Mouse (Mus musculus): ENCODE data around the gene Zmat1.
"Not testable (repeated sequence)": the region's sequence is repeated elsewhere in the genome, so short reads cannot be mapped to it uniquely, and the experiment has no call there.

The Zmat1 gene

DNA sequence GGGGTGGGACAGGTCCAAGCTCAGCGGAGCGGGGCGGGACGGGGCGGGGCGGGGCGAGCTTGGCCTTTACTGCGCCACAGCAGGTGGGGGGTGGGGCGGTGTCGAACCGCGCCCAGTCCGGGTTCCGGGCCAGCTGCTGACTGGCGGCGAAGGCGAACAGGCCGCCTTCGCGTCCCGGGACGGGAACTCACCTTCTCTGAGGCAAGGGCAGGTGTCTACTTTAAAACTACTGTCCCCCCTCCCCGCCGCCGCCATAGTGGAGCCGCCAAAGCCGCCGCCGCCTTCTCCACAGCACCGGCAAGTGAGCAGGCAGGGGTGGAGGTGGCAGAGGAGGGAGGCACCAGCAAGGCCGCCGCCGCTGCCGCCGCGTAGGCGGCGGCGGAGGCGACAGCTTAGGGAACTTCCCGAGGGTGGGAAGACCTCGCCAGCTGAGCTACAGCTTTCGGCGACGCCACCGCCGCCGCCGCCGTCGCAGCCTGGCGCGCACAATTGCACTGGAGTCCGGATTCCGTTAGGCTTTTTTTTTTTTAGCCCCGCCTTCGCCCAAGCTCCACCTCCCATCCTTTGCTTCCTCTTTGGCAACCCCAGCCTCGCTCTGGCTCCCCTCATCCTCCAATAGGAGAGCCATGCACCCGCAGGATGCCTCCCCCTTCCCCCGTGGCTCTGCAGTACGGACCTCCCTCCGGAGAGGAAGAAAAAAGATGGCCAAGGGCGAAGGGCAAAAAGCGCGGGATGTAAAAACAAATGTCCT lies at the start of gene Zmat1:
TSS of gene Zmat1 (minus strand) at position 490 of the 751 bp plus-strand sequence.
- in situ Hi-C loops (cut with MseI, MboI), result loop anchor here in 1 of 2 experiments (10.0 to 25.0 kb wide), 2 partner anchors 76 to 553 kb away; no protein-coding TSS in a partner anchor

- in situ Hi-C loops (cut with MseI, MboI), result not testable (repeated sequence)
These were observed 44.9 kb upstream of the Zmat1 start for GRCm38 (mm10) chrX:135053939-135054338.

- in situ Hi-C loops (cut with MseI, MboI), result no loop called here
These were observed 27.0 kb upstream of the Zmat1 start for GRCm38 (mm10) chrX:135035962-135036375.

DNA sequence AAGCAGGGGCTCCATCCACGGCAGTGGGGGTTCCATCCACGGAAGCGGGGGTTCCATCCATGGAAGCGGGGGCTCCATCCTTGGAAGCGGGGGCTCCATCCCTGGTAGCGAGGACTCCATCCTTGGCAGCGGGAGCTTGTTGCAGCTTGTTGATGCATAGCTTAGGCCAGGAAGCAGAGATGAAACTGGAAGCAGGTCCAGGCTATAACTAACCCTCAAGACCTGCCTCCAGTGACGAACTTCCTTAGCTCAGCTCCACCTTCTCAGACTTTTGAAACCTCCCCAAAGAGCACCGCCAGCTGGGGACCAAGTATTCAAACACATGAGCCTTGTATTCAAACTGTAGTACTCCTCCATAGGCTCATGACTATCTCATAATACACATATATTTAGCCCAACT lies 16.1 kb upstream of the Zmat1 start:
- in situ Hi-C loops (cut with MseI, MboI), result no loop called here

DNA sequence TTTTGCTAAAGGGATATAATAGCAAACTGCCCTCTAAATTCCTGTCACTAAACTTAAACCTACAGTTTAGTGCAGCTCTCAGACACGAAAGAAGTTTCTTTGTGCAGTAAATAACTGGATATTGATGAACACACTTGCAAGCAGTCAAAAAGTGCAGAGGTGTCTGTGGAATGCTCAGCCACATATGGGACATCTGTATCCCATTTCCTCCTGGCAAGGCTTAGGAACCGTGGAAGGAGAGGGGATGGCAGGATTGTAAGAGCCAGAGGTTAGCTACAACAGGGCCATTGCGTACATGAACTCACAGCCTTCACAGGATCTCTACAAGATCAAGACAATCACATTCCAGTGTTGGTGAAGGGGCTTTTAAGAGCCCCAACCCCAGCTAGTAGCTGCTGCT lies 2.4 kb upstream of the Zmat1 start:
- in situ Hi-C loops (cut with MseI, MboI), result loop anchor here in 1 of 2 experiments (25.0 kb wide), 1 partner anchor 551 kb away; no protein-coding TSS in a partner anchor

GRCm38 (mm10) chrX:135009471-135009815 lies 434 bp upstream of the Zmat1 start:
- in situ Hi-C loops (cut with MseI, MboI), result loop anchor here in 1 of 2 experiments (10.0 to 25.0 kb wide), 2 partner anchors 75 to 553 kb away; no protein-coding TSS in a partner anchor

DNA sequence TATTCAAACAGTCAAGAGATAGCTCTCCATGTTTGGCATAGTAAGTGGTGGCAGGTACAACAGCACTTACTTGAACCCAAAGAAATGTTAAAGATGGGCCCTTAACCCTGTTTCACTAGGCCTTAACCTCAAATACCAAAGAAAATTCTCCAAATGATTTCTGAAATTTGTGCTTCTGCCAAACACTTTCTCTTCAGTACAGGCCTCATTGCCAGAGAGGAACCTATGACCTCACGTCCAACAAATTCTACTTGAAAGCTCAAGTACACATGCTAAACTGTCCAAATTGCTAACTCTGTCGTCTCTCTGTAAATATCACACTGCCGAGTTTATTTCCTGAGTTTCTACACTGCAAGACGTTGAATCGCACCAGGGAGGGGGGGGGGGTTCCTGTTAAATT lies 988 bp downstream of the Zmat1 start:
- in situ Hi-C loops (cut with MseI, MboI), result loop anchor here in 1 of 2 experiments (10.0 to 25.0 kb wide), 2 partner anchors 77 to 554 kb away; no protein-coding TSS in a partner anchor

DNA sequence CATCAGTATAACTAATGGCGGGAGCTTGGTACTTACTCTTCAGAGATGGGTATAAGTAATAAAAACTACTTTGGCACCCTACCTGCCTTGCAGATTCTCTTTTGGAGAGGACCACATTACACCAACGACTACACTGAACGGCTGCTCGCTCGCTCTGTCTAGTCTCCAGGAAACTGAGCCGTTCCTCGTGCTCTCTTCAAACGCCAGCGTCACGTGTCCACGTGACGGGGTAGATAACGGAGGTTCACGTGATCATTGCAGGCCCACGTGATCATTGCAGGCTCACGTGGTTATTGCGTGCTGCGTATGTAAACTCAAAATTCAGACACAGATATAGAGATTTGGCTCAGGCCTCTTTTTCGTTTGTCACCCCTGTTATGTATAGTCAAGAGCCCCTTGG lies 44.5 kb downstream of the Zmat1 start, which contains the start of gene Nxf2:
TSS of gene Nxf2 (minus strand) at position 209 of the 400 bp plus-strand sequence.
- in situ Hi-C loops (cut with MseI, MboI), result no loop called here

- in situ Hi-C loops (cut with MseI, MboI), result no loop called here
These were observed 45.5 kb downstream of the Zmat1 start for GRCm38 (mm10) chrX:134963305-134964094.

GRCm38 (mm10) chrX:134930361-134930760 lies 78.6 kb downstream of the Zmat1 start:
- in situ Hi-C loops (cut with MseI, MboI), result no loop called here

- in situ Hi-C loops (cut with MseI, MboI), result no loop called here
These were observed 79.1 kb downstream of the Zmat1 start for GRCm38 (mm10) chrX:134929927-134930326.

- in situ Hi-C loops (cut with MseI, MboI), result no loop called here
These were observed 84.0 kb downstream of the Zmat1 start for GRCm38 (mm10) chrX:134925058-134925457.

GRCm38 (mm10) chrX:134923675-134924424 lies 85.2 kb downstream of the Zmat1 start:
- in situ Hi-C loops (cut with MseI, MboI), result no loop called here

Measured in mouse trophoblast stem cell (cell line).